Mouse (Mus musculus) adrenal gland, adult 18-20 months (tissue): Measurements from ENCODE around the gene Ap2s1. TPM values are rescaled to one million over a fixed set of nuclear protein-coding genes. Genes with fewer than 3 reads are reported as not detected.

Experiments
- DNase-seq, 2 experiments: peaks; one replicate each; pipeline ENCODE4 v3.0.0; 2021 to 2022; ENCODE audit warnings: low spot score in 2 of 2
- total RNA-seq, 2 experiments: library from RNA; stranded (reverse); gene quantifications; 1 replicate in 1 of 2; 2 replicates in 1 of 2; pipeline ENCODE4 v1.2.3; 2021

The Ap2s1 gene
- total RNA-seq, 2 experiments from 2014 or later, result 120 to 146 TPM

DNA sequence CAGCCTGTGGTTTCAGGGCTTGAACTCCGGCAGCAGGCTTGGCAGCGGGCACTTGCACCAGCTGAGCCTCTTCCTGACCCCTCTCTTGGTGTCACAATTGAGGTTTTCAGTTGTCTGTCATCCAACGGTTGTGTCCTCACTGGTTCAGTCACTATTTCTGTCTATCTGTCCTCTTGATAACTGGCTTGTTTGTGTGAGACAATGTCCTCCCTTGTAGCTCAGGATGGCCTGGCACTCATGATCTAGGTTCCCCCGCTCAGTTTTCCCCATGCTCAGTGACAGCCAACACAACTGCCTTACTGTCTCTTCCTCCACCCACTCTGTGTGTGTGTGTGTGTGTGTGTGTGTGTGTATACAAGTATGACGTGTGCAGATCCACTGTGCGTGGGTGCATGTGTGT is 9.4 kb downstream of the Ap2s1 start:
- no peak for DNase-seq

DNA sequence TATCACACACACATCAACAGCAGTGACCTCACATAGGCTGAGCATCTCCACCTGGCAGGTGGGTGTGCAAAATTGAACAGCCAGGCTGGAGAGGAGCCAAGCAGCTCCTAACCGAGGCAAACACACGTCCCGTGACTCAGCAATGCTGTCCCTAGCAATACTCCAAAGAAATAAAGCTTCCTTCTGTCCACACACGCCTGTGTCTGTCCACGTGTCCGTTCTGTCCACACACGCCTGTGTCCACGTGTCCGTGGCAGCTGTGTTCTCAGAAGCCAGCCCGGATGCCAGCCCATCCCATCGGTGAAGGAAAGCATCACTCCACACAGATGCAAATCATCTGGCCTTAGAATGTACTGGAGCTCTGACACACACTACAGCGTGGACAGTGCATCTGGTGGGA is 13.8 kb downstream of the Ap2s1 start:
- DNase-seq, result no peak

DNA sequence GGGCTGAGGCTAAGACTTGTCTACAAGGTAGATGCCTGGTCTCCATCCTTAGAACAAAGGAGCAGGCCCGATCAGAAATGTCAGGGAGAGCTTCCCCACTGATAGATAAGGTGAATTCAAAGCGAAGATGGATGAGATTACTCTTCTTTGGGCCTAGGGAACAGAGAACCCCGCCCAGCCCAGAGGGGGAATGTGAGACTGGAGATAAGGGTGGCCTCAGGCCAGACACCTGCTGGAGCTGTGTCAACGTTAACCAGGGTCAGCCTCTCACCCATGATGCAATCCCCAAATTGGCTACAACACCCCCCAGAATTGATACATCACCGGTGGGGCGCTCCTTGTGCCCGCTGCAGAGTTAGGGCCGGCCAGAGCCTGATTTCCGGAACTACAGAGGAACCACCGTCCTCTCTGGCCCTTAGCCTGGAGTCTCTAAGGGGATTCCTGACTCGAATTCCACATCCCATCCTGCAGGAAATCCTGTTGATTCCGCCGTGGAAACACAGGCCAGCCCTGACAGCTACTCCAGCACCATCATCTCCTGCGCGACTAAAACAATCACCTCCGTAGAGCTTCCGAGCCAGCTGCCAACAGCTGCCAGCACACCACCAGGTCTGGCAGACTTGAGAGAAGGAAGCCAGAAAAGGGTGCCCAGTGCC is 17.3 kb downstream of the Ap2s1 start:
- no peak for DNase-seq

DNA sequence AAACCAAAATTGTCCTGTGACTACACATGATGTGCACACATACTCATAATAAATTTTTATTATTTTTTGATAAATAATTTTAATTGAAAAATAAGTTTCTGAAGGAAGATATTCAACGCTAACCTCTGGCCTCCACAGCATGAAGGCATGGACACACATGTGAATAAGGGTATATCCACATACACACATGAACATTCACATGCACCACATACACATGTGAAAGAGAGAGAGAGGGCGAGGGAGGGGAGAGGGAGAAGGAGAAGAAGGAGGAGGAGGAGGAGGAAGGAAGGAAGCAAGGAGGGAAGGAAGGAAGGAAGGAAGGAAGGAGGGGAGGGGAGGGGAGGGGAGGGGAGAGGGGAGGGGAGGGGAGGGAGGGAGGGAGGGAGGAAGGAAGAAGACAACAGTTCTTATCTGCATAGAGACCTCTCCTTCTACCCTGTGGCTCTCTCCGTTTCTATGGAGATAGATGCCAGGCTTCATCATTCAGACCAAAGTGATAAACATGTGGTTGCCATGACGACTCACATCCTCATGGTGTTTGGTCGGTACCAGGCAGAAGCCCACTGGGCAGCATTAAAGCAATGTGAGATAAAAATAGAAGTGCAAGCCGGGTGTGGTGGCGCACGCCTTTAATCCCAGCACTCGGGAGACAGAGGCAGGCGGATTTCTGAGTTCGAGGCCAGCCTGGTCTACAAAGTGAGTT is 20.8 kb downstream of the Ap2s1 start:
- DNase-seq, result no peak

DNA sequence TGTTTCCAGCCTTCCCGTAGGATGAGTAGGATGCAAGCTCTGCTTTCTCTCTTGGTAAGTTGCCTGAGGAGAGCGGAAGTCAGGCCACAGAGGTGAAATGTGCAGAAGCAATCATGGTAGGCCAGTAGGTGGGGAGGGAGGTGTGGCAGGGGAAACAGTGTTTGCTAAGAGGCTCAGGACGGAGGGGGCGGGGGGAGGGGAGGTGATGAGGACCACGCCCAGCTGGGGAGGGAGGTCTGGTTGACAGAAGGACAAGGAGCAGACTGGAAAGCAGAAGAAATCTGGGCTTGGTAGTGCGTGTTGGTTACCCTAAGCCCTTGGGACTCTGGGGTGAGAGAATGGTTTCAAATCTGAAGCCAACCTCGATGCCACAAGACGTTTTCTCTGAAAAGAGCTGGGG is 22.1 kb downstream of the Ap2s1 start:
- no peak for DNase-seq

DNA sequence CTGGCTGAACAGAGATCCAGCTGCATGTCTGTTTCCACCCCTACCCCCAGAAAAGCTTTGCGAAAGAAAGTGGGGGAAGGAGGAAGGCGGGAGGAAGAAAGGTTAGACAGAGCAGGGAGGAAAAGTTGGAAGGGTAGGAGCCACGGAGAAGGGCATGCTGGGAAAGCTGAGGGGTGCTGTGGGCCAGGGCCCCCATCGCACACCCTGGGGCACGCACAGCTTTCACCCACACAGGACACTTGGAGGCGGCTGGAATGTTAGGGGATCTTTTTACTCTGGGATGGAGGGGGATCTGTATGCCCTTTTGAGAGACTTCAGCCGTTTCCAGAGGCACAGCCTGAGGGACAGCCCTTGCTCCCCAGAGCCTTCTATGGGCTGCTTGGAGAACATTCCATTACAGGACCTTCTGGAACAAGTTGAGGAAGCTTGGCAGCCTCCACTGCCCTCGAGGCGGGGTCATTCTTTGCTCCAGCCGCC is 22.8 kb downstream of the Ap2s1 start:
- no peak for DNase-seq

DNA sequence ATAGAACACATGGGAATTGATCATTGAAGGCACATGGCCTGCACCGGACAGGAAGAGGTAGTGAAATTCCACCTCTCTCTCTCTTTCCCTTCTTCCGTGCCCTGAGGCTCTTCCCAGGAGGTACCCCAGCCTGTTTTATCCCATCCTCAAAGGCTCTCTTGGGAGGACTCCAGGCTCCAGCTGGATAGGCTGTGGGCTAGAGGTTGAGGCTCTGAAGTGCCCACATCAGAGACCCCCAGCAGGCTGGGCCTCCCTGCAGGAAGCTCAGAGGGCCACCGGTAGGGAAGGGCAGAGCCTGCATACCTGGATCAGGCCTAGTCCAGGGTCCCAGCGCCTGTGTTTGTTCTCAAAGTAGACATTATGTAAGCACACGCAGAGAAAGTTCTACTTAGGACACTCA is 23.4 kb downstream of the Ap2s1 start:
- DNase-seq, result no peak

DNA sequence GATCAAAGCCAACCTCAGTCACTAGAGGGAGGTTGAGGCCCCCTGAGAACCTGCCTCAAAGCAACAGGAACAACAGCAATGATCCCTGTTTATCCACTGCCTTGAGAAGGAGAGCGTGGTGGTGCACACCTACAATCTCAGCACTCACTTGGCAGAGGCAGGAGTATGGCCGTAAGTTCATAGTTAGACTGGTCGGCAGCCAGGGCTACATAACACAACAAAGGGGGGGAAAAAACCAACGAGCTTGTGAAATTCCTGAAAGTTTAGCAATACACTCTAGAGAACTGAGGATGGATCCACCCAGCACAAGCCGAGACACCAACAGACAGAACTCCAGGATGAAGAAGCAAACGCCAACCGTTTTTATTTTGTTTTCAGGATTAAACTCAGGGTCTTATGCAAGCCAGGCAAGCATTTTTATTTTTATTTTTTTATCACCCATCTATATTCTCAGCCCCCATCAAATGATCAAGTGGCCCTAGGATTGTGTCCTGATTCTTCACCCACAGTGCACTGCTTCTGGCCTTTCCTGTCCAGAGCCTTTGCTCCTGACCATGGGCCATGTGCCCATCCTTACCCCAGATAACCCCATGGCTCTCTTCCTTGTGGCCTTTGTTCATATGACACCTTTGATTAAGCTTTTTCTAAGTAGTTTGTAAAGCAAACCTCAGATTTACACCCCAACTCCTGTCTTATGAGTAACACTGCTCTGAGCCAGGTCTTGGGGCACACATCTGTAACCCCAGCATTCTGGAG is 25.4 kb downstream of the Ap2s1 start:
- DNase-seq, result no peak

DNA sequence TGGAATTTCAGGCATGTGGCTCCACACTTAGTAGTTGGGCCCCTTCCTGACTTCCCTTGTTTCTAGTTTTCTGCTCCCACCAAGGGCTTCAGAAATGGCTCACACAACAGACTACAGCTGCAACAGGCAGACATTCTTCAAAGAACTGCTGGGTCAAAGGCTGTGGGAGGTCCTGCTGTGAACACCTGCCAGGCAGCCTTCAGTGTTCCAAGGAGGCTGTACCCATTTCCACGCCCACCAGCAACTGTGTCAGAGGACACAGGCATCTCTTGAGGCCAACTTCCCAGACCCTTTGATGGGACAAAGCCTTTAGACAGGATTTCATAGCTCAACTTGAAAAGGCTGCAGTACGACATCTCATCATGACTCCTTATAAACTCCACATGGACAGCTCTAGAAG is 28.2 kb downstream of the Ap2s1 start:
- DNase-seq, result no peak

DNA sequence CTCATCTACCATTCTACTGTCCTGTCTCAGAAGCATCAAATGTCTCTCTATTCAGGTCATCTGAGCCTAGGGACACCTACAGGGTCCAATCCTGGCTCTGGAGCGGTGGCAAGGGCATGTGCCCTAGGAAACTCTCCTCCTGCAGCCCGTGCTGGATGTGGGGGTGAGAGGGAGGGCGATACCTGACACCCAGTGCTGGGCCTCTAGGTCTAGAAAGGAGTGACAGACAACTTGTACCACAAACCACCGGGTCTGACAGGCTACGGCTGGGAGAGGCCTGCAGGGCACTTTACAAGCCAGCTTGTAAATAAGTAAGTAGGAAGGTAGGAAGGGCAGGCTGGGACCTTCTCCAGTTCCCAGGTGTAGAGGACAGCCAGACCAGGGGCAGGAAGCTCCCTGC is 37.7 kb downstream of the Ap2s1 start:
- no peak for DNase-seq

DNA sequence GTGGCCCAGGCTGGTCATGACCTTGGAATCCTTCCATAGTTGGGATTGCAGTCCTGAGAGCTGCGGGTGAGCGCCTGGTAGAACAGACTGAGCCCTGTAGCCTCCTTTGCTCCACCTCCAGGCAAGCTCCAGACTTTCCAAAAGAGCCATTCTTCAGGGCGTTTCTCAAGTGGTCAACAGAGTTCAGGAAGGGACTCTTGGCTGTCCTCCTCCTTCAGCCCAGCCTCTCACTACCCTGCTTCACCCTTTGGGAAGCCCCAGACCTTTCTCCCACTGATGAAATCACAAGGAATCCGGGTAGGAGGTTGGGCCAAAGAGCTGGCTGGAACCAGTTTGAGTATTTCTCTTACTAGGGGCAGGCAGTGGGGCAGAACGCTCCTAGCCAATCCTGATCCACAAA is 41.9 kb downstream of the Ap2s1 start:
- DNase-seq, result peak in 1 of 2 experiments; percentile 29

DNA sequence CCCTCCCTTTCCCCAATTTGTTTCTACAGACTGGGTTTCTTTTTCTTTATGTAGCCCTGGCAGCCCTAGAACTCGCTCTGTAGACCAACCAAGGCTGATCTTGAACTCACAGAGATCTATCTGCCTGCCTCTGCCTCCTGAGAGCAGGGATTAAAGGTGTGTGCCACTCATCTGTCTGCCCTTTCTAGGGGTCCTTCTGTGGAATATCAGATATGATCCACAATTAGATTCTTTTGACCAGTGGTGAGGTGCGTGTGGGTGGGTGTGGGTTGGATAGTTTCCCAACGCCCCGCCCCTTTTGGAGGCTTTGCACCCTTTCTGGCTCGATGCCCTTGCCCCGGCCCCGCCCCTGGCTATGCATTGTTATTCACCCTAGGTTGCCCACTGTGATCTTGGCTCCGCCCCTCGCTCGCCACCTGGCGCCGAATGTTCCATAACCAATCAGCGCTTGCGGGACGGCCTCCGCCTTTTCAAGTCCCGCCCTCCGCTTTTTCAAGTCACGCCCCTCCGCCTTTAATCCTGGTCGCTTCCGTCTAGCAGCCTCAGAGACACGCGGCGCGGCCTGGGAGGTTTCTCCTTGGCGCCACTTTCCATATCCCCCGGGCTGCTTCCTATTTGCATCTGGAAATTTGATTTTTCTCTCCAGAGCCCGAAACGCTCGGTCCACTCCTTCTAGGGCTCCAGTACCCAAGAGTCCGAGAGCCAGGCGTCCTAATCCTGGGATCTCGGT is 42.8 kb downstream of the Ap2s1 start, which contains the start of gene Slc1a5:
Slc1a5 (plus strand) TSS at position 516 of the 730 bp plus-strand sequence.
- peak; percentile 83 to 88 for DNase-seq

DNA sequence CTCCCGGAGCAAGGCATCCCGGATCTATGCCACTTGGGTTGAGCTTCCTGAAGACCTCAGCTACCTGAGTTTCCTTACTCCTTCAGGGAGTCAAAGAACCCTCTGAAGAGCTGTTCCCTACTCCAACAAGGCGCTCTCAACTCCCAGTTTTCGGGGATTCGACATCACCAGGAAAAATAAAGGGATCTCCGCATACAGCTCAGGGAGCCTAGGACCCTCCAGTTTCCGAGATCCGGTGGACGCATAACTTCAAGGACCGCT is 43.3 kb downstream of the Ap2s1 start:
- no peak for DNase-seq

DNA sequence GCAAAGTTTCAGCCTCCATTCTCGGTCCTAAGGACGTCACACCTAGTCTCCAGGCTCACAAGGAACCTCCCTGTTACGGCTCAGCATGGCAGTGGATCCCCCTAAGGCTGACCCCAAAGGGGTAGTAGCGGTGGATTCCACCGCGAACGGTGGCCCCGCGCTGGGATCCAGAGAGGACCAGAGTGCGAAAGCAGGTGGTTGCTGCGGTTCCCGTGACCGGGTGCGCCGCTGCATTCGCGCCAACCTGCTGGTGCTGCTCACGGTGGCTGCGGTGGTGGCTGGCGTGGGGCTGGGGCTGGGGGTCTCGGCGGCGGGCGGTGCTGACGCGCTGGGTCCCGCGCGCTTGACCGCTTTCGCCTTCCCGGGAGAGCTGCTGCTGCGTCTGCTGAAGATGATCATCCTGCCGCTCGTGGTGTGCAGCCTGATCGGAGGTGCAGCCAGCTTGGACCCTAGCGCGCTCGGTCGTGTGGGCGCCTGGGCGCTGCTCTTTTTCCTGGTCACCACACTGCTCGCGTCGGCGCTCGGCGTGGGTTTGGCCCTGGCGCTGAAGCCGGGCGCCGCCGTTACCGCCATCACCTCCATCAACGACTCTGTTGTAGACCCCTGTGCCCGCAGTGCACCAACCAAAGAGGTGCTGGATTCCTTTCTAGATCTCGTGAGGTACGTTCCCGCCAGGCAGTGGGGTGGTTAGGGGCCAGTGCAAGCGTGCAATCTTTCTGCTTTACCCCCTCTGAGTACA is 43.8 kb downstream of the Ap2s1 start:
- DNase-seq, result peak in 1 of 2 experiments; percentile 23

DNA sequence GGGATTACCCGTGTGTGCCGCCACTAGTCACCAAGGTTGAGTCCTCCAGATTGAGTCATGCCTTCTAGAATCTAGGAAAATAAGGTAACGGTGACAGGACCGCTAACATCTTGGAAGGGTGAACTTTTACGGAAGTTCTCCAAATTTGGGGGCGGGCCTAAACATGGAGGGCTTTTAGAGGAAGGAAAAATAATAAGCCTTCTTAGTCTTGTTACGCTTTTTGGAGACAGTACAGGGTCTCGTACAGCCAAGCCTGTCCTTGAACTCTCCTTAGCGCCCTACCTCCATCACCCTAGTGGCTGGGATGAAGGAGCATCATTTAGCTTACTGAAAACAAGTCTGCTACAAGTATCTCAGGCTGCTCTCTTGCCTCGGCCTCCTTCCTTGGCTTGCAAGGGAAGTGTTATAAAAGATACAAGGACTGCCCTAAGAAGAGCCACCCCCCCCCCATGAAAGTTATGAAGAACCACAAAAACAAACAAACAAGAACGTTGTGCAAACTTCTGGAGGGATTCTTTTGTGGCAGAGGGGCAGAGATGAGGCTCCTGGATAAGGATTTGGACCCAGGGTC is 44.4 kb downstream of the Ap2s1 start:
- no peak for DNase-seq

DNA sequence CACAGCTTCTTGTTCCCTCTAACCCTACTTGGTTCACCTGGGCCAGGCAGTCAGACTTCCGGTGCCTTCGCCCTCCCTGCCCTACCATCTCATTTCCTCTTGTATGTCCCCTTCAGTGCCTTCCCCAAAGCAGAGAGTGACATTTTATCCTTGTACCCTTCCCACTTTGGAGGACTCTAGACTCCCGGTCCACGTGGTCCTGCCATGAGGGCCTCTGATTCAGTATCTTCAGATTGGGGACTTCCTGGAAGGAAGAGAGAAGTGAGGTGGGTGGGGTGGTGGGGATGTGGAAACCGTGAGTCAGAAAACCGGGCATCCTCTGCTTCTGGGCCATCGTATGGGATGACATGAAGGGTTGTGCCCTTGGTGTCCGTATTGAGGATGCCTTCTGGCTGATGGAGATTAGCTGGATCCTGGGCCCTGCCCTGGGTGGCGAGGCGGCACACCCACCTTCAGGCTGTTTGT is 45.0 kb downstream of the Ap2s1 start:
- DNase-seq, result no peak

DNA sequence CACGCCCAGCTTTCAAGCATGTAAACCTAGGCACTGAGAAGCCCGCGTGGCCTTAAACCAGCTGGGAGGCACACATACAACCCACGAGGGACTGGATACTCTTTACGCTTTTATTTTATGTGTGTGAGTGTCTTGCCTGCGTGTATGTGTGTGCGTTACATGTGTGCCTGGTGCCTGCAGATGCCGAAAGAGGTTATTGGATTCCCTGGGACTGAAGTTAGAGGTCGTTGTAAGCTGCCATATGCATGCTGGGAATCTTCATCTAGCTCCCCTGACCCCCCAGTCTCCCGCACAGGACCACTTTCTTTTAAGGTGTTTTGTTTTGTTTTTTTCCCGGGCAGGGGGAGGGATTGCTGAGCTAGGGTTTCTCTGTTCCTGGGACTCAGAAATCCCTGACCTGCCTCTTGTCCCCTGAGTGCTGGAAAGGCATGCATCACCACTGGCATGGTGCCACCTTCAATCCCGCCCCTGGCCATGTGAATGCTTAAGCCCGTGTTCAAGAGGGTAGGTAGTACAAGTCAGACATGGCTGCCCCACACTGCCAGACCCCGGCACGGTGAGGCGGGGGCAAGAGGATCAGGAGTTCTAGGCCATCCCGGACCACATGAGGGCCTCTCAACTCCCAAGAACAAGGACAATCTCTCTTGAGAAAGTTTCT is 45.7 kb downstream of the Ap2s1 start:
- peak; percentile 44 to 57 for DNase-seq

DNA sequence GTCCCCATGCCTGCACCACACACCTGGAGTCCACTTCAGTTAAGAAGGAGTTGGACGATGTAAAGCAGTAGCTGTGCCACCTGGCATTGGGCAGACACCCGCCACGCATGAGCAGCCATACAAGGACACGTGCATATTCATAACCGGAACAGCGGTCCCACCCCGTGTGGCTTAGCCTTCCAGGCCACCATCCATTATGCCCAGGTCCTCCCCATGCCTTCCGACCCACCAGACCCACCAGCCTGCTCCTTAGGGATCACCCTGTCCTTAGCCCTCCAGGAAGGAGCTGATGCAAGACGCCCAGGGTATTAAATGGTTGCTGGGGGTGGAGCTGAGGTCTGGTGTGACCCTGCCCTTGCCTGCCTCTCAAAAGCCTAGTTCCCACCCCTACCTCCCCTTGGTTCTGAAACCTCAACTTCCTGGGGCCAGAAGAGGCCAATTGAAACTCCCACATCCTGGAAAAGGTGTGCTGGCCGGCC is 46.3 kb downstream of the Ap2s1 start:
- no peak for DNase-seq

DNA sequence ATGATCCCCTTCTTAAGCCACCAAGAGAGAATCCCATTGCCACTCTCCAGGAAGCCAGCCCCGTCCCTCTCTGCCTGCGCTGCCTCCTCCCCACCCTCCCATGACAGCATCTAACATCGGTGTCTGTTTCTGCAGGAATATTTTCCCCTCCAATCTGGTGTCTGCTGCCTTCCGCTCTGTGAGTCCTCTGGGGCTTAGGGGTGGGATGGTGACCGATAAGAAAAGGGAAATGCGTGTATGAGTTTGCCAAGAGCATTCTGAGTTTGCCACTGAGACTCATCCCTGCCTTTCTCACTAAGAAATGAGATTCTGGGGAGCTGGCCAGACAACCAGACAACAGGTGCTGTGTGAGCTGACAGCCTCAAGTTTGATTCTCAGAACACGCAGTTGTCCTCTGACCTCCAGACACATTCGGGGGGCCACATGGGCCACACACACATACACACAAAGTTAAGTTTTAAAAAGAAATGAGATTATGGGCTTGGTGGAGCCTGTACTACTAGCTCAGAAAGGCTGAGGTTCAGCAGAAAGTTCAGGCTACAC is 47.4 kb downstream of the Ap2s1 start:
- no peak for DNase-seq
